Mouse (Mus musculus) frontal cortex, postnatal 36 days (tissue): ENCODE results near the gene Gramd4.
"Not testable (repeated sequence)": the region's sequence is repeated elsewhere in the genome, so short reads cannot be mapped to it uniquely, and the experiment has no call there.

Source experiments
- DNase-seq, 2 experiments: peaks; one replicate each; pipeline ENCODE4 v3.0.0; 2022; ENCODE audit warnings: low spot score in 2 of 2

Gramd4 gene

DNA sequence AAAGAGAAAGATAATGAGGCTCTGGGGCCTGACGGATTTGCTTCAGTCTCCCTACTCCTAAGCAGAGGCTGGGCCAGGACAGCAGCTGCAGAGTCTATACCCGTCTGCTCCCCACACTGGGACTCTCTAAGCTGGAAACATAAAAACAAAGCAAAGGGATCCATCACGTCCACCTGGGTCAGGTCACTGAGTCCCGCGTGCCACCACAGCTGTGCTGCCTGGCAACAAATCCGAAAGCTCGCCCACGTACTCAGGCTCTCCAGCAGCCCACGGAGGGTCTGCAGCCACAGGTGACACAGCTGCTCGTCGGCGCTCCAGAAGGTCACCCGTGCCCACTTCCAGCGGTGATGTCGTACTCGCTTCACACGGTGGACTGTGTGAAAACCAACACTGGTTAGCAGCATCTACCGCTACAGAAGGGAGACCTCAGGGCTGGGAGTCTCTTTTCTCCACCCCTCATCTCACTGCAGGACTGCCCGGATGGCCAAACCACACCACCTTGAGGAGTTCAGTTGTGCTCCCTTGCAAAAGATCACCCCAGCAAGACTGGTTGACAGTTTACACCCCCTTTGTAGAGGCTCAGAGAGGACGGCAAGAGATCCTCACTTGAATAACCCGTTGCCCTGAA is 107.3 kb downstream of the Gramd4 start:
- DNase-seq, result no peak

DNA sequence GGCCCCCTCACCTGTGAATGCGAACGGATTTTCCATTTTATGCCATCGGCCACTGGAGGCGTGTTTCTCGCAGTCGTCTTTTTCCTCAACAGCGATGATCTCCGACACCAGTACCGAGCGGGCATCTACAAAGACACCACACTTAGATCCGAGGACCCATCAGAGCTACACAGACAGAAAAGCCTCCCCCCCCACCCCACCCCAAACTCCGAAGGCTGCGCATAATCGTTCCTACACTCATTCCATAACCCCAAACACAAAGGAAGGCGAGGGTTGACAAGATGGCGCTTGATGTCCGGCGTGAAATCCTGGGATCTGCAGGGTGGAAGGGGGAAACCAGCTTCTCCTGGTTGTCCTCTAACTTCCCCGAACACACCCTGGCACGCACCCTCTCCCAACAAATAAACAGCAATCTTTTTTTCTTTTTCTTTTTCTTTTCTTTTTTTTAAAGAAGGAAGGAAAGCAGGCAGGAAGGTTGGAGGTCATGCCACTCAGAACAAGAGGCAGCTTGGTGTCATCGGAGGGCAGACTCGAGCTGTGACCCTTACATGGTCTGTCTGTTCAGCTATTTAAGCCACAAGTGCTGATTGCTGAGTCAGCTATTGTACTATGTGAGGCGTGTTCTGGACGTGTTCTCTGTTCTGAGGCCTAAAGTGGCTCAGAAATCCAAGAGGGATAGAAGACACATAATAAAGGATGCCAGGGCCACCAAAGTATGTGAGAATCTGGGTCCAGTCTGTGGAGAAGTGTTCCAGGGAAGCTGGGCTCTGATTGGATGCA is 108.5 kb downstream of the Gramd4 start:
- DNase-seq, result no peak

- no peak for DNase-seq
Observed at GRCm38 (mm10) chr15:86167032-86167655, 109.6 kb downstream of the Gramd4 start.

DNA sequence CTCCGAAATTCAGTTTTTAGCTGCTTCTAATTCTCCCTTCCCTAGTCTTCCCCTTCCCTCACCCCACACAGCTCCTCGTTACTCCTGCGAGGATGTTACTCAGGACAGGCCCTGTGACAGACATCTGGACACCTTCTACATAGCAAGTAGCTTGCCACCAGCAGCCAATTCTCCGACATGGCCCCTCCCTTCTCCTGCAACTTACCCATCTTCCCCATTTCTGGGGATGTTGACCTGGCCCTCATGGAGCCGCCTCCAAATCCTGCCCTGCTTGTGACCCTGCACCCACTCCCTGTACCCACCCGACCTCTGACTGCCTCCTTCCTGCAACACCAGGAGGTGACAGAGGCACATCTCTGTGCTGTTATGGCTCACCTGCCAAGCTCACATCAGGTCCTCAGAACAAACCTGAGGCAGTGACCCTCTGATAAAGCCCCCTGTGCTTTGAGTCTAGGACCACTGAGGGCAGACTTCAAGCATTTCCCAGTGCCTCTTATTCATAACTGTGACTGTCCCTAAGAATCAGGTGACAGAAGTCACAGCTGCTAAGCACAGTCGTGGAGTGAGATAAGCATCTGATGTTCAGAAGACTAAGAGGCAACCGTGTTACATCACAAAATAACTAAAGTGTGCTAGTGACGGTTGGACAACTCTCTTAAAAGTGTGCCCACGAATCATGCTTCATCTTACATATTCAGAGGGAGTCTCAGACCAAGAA is 110.5 kb downstream of the Gramd4 start:
- no peak for DNase-seq

DNA sequence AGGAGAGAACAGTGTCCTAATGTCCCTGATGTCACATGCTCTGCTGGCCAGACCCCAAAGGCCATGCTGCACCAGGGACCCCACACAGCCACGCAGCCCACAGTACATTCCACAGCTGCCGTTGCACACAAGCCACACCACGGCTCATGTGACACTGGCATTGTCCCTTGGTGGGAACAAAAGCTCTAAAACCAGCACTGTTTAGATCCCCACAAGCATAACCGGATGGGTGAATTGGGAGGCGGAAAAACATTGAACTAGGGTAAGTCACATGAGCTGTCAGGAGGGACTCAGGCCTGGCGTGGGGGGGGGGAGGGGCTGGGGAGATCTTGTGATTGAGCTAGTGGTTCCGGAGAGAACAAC is 111.0 kb downstream of the Gramd4 start:
- no peak for DNase-seq

- no peak for DNase-seq
Observed at GRCm38 (mm10) chr15:86168941-86169816, 111.7 kb downstream of the Gramd4 start.

- DNase-seq, result no peak
Observed at GRCm38 (mm10) chr15:86169817-86170110, 112.3 kb downstream of the Gramd4 start.

- no peak for DNase-seq
Observed at GRCm38 (mm10) chr15:86171316-86171715, 113.8 kb downstream of the Gramd4 start.

DNA sequence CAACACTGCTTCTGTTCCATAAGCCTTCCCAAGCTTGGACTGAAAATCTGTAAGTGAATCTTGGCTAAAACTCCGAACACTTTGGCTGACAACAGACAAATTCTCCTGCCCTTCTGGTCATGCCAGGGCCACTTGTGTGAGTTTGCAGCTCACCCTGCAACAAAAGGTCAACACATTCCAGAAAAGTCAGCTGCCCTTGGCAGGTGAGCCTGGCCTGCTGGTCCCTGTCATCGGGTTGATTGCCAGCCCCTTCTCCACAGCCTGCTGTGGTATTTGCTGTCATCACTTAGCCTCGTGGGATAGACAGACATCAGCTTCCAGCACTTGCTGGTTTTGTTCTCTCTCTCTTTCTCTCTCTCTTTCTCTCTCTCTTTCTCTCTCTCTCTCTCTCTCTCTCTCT is 114.6 kb downstream of the Gramd4 start:
- no peak for DNase-seq

GRCm38 (mm10) chr15:86172526-86172925 is 115.0 kb downstream of the Gramd4 start:
- DNase-seq, result no peak

GRCm38 (mm10) chr15:86173136-86173985 is 115.9 kb downstream of the Gramd4 start:
- DNase-seq, result no peak

- DNase-seq, result no peak
Observed at GRCm38 (mm10) chr15:86175253-86176050, 118.0 kb downstream of the Gramd4 start.

GRCm38 (mm10) chr15:86176166-86176565 is 118.7 kb downstream of the Gramd4 start:
- no peak for DNase-seq

GRCm38 (mm10) chr15:86176771-86177702 is 119.5 kb downstream of the Gramd4 start:
- no peak for DNase-seq

DNA sequence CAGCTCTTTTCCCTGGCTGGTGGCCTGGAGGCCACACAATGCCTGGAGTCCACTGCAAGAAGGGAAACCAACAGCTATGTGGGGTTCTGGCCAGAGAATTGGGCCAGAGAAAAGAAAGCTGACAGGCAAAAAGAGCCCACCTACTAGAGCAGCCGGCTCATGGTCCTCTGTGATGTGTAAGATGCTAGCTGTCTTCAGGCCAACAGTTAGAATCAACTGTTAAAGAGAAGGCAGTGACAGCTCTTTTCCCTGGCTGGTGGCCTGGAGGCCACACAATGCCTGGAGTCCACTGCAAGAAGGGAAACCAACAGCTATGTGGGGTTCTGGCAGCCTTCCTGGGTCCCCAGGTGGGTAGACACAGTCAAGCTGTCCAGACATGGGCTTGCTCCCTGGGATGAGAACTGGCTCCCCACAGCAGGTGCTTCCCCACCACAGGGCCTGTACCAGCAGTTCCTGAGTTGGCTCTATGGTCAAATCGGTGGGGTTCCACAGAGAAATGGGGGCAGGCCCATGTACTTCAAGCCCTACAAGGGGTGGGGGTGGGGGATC is 120.3 kb downstream of the Gramd4 start:
- not testable (repeated sequence) for DNase-seq

GRCm38 (mm10) chr15:86178594-86178993 is 121.1 kb downstream of the Gramd4 start:
- DNase-seq, result no peak

- DNase-seq, result no peak
Observed at GRCm38 (mm10) chr15:86180427-86180826, 122.9 kb downstream of the Gramd4 start.

DNA sequence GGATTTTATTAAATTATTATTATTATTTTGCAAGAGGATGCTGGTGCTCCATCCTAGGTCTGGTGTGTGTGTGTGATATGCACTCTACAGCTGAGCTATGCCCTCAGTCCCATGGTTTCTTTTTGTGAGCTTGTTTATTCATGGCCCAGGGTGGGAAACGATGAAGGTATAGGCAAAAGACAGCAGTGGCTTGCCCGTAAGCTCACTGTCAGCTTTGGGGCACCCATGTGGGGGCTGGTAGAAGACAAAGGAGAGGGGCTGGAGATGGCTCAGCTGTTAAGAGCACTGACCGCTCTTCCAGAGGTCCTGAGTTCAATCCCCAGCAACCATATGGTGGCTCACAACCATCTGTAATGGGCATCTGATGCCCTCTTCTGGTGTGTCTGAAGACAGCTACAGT is 123.8 kb downstream of the Gramd4 start:
- DNase-seq, result not testable (repeated sequence)
